Mouse (Mus musculus) stomach, postnatal 0 days (tissue): ENCODE measurements at regions not wholly inside any gene's neighbourhood (a gene's known extent, or its start where the extent isn't known, plus 50 kb on each side); places are given as distances from the start of the nearest gene placed in this dataset.

ENCODE experiments used
- ATAC-seq: fragments of 200-750 bp; cut with Nextera tagmentation; 2 replicates; pipeline ENCODE4 v1.8.0; 2017; ENCODE audit not compliant: low FRiP score, low TSS enrichment
- DNase-seq: peaks from one replicate; pipeline ENCODE4 v3.0.0-alpha.2; 2016; ENCODE audit warnings: low spot score
- H3K27ac ChIP-seq: fragments of 300-500 bp; sonication (generic); replicated peaks from 2 replicates; pipeline ENCODE4 v1.5.1; 2014; ENCODE audit warnings: mild to moderate bottlenecking, control low read depth
- H3K27me3 ChIP-seq: fragments of 300-500 bp; sonication (generic); 2 replicates; pipeline ENCODE4 v1.6.1; 2014; ENCODE audit warnings: low read length; ENCODE audit not compliant: control insufficient read depth, insufficient read depth
- H3K36me3 ChIP-seq: fragments of 300-500 bp; sonication (generic); 2 replicates; pipeline ENCODE4 v1.6.1; 2014; ENCODE audit warnings: low read length, mixed read lengths; ENCODE audit not compliant: control insufficient read depth, insufficient read depth
- H3K4me1 ChIP-seq: fragments of 300-500 bp; sonication (generic); replicated peaks from 2 replicates; pipeline ENCODE4 v1.6.1; 2014; ENCODE audit warnings: antibody characterized with exemption; ENCODE audit not compliant: control insufficient read depth, insufficient read depth
- H3K4me2 ChIP-seq: fragments of 300-500 bp; sonication (generic); replicated peaks from 2 replicates; pipeline ENCODE4 v1.6.1; 2014; ENCODE audit warnings: low read depth, mild to moderate bottlenecking, control low read depth, moderate library complexity
- H3K4me3 ChIP-seq: fragments of 300-500 bp; sonication (generic); 2 replicates; pipeline ENCODE4 v1.5.1; 2014; ENCODE audit warnings: low read depth, low read length, control low read depth
- H3K9ac ChIP-seq: fragments of 300-500 bp; sonication (generic); 2 replicates; pipeline ENCODE4 v1.6.1; 2014; ENCODE audit warnings: mild to moderate bottlenecking, low read length, control low read depth, mixed read lengths
- H3K9me3 ChIP-seq: fragments of 300-500 bp; sonication (generic); 2 replicates; pipeline ENCODE4 v1.6.1; 2016; ENCODE audit warnings: low read length; ENCODE audit not compliant: control insufficient read depth
- CTCF ChIP-seq: IDR thresholded peaks from 2 replicates; pipeline ENCODE4 v1.5.1; 2016; ENCODE audit warnings: antibody characterized with exemption, low read depth, mild to moderate bottlenecking, moderate library complexity
- EP300 ChIP-seq: optimal IDR thresholded peaks from 2 replicates; pipeline ENCODE3; 2016; ENCODE audit warnings: antibody characterized with exemption
- WGBS: fragments of 180-500 bp; shearing (Covaris S2); extraction: QIAGEN DNeasy Blood & Tissue Kit; methylation state at CpG from one replicate; pipeline ENCODE4 v1.1.7; 2014; 5-methylcytosine and 5-hydroxymethylcytosine counted together

DNA sequence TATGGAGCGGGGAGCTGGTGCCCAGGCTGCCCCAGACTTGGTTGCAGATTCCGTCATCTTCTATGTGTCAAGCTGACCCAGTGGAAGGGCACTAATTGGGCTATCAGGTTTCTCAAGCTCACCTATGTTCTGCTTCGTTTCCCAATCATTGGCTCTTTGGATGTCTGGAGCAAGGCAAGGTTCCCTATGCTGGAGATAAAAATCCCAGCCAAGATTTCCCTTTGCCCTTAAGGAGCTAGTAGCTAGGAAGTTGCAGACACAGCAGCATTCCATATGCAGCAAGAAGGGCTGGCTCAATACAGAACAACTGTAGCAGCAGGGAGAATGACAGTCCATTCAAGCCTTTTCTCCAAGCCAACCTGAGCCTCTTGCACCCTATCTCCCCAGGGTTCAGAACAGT lies 159.2 kb upstream of the Zfp706 start:
- no peak overlapping the region for H3K4me2 ChIP-seq
- ATAC-seq: no peak
- H3K9me3 ChIP-seq: no peaks in the 10 kb centered on the region
- H3K36me3 ChIP-seq: no peaks in the 10 kb centered on the region
- 83% methylated on average over 3 of the region's 3 CpGs for WGBS
- no peak for DNase-seq
- no peaks in the 10 kb centered on the region for H3K4me1 ChIP-seq
- no peak overlapping the region for H3K9ac ChIP-seq
- no peak overlapping the region for H3K4me3 ChIP-seq
- TF ChIP-seq EP300: no peak
- TF ChIP-seq CTCF: no peak
- H3K27me3 ChIP-seq: no peaks in the 10 kb centered on the region
- H3K27ac ChIP-seq: no peak overlapping the region

DNA sequence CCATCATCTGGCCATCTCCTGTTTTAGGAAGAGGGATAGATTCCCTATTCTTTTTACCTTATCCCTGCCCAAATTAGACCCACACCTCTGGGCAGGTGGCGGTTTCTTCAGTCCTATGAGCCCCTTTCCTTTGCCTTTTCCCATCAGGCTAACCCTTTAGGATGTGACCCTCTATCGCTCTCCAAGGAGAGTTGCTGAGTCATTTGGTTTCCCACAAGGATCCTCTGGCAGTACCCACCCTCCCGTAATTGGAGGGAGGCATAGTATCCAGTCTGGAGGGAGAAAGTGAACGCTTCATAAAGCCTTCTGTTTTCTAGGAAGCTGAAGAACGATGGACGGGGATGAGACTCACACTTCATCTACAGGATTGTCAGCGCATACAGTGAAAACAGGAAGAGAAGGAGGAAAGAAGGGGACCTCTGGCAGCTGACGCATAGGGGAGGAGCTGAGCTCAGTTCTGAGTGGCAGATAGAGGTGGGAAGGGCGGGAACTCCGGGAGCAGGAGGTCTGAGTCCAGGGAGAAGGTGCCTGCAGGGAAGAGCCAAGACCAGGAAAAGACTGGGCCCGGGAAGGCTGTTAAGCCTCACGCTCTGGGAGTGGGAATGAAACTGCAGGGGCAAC lies 158.4 kb upstream of the Zfp706 start:
- Histone ChIP-seq H3K4me2 (peak overlapping the region; percentile 21; the same call in 1 of the 2 replicates), H3K4me1 (no peaks in the 10 kb centered on the region), H3K9me3 (no peaks in the 10 kb centered on the region), H3K36me3 (no peaks in the 10 kb centered on the region), H3K4me3 (no peak overlapping the region), H3K27ac (no peak overlapping the region), H3K9ac (no peak overlapping the region), H3K27me3 (no peaks in the 10 kb centered on the region)
- TF ChIP-seq EP300: no peak
- no peak for TF ChIP-seq CTCF
- ATAC-seq: peak; percentile 85
- peak; percentile 72 for DNase-seq
- WGBS: 14% methylated on average over 12 of the region's 12 CpGs

DNA sequence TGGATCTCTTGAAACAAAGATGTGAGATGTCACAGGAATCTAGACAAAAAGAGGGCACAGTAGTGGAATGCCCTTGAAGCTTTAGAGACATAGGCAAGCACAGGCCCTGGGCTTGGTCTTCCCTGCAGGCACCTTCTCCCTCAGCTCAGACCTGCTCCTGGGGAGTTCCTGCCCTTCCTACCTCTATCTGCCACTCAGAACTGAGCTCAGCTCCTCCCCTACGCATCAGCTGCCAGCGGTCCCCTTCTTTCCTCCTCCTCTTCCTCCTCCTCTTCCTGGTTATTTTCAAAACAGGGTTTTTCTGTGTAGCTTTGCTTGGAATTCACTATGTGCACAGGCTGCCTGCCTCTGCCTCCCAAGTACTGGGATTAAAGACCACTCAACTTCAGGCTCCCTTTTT lies 157.6 kb upstream of the Zfp706 start:
- Histone ChIP-seq H3K27ac (no peak overlapping the region), H3K27me3 (no peaks in the 10 kb centered on the region), H3K4me2 (no peak overlapping the region), H3K36me3 (no peaks in the 10 kb centered on the region), H3K9ac (no peak overlapping the region), H3K4me1 (no peaks in the 10 kb centered on the region), H3K4me3 (no peak overlapping the region), H3K9me3 (no peaks in the 10 kb centered on the region)
- ATAC-seq: 0 out of 2 replicates have a peak, but pooled peaks have one; percentile 47
- DNase-seq: no peak
- WGBS: 58% methylated on average over 2 of the region's 2 CpGs
- no peak for TF ChIP-seq EP300
- TF ChIP-seq CTCF: no peak

- no peak overlapping the region for H3K4me3 ChIP-seq
- H3K27ac ChIP-seq: no peak overlapping the region
- H3K36me3 ChIP-seq: no peaks in the 10 kb centered on the region
- no peak for ATAC-seq
- H3K4me1 ChIP-seq: no peaks in the 10 kb centered on the region
- H3K27me3 ChIP-seq: no peaks in the 10 kb centered on the region
- no peak overlapping the region for H3K9ac ChIP-seq
- 43% methylated on average over 15 of the region's 15 CpGs for WGBS
- TF ChIP-seq EP300 (no peak), CTCF (no peak)
- no peak overlapping the region for H3K4me2 ChIP-seq
- no peak for DNase-seq
- H3K9me3 ChIP-seq: no peaks in the 10 kb centered on the region
These were observed 156.9 kb upstream of the Zfp706 start for GRCm38 (mm10) chr15:37164191-37165135.

DNA sequence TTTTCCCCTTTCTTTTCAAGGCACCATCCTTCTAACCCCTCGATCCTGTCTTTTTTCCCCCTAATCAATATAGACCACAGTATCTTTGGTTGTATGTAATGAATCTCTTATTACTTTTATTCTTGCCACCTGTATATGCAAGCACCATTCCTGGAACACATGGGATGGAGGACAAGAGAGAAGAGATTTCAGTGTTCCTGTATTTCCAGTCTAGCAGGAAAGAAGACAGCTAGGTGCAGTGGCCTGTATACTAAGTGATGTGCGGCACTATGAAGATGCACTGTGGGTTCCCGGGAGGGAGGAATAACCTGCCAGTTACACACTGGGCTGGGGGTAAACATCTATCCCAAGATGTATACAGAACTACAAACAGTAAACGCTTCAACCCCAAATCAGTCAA lies 152.4 kb upstream of the Zfp706 start:
- TF ChIP-seq EP300 (no peak), CTCF (no peak)
- no peaks in the 10 kb centered on the region for H3K4me1 ChIP-seq
- H3K27me3 ChIP-seq: no peaks in the 10 kb centered on the region
- H3K36me3 ChIP-seq: no peaks in the 10 kb centered on the region
- peak overlapping the region; percentile 49; the same call in 1 of the 2 replicates for H3K27ac ChIP-seq
- no peak overlapping the region for H3K4me3 ChIP-seq
- 54% methylated on average over 4 of the region's 4 CpGs for WGBS
- no peak overlapping the region for H3K9ac ChIP-seq
- H3K9me3 ChIP-seq: no peaks in the 10 kb centered on the region
- no peak overlapping the region for H3K4me2 ChIP-seq
- ATAC-seq (no peak), DNase-seq (no peak)

DNA sequence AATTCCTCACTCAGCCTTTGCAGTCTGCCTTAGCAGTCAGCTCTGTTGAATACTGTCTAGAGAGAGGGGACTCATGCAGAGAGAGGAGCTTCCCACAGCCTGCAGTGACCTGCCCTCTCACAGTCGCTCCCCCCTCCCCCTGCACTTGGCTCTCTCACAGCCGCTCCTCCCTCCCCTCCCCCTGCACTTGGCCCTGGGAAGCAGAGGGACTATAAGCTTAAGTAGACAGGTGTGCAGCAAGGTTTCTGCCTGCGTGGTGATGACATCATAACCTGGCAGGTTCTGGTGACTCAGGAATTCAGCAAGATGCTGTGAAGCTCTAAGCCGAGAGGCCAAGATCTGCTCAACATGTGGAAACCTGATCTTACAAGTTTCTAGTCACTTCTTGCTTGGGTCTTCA lies 151.8 kb upstream of the Zfp706 start:
- Histone ChIP-seq H3K27me3 (no peaks in the 10 kb centered on the region), H3K36me3 (no peaks in the 10 kb centered on the region), H3K27ac (0 out of 2 replicates have a peak overlapping the region, but pooled peaks have one; percentile 49), H3K9ac (no peak overlapping the region), H3K4me1 (no peaks in the 10 kb centered on the region), H3K9me3 (no peaks in the 10 kb centered on the region), H3K4me3 (no peak overlapping the region), H3K4me2 (0 out of 2 replicates have a peak overlapping the region, but pooled peaks have one; percentile 6)
- peak; percentile 53 for DNase-seq
- TF ChIP-seq CTCF (no peak), EP300 (no peak)
- ATAC-seq: peak; percentile 81
- 8% methylated on average over 4 of the region's 4 CpGs for WGBS
